Mouse (Mus musculus): ENCODE results near the gene Tmem135. TPM values are rescaled to one million over a fixed set of nuclear protein-coding genes. Genes with fewer than 3 reads are reported as not detected.

The Tmem135 gene
- polyA plus RNA-seq, 2 experiments: 12.4 to 18.6 TPM

DNA sequence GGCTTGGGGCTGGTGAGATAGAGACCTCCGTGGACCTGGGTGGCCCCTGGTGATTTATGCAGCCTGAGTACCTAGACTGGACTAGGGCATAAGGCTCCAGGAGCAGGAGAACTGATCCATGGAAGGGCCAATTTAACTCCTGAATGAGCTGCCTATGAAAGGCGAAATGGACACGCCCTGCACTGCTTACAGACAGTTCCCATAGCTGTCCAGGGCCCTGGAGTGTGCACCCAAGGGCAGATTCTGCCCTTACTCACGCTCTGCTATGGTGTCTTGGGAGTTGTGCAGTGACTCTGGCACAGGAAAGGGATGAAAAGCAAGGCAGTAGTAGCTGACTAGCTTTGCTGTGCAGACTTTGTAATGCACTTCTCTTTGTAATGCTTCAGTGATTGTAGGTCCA, 6.3 kb upstream of the Tmem135 start:
- WGBS: 64% methylated on average over 4 of the region's 4 CpGs
- peaks cover 46% of the 10 kb centered on the region for H3K36me3 ChIP-seq (ENCODE audit: control insufficient read depth, insufficient read depth, low read length)
- H3K27me3 ChIP-seq (ENCODE audit: control insufficient read depth, insufficient read depth, low read length): no peaks in the 10 kb centered on the region
- no peak for DNase-seq (ENCODE audit: low spot score)
- H3K4me2 ChIP-seq (replicated peaks; ENCODE audit: low read depth, low read length, severe bottlenecking): 0 out of 2 replicates have a peak overlapping the region, but pooled peaks have one; percentile 5
- ATAC-seq (ENCODE audit: low FRiP score, low read depth): no peak
- TF ChIP-seq POLR2A (IDR thresholded peaks at IDR 0.05; ENCODE audit: borderline replicate concordance, extremely low read depth, insufficient read depth, insufficient read length): no peak
- H3K9ac ChIP-seq (ENCODE audit: low read depth, low read length, severe bottlenecking): no peak overlapping the region
- peaks cover 24% of the 10 kb centered on the region for H3K4me1 ChIP-seq (ENCODE audit: control insufficient read depth, insufficient read depth, low read length)
- H3K9me3 ChIP-seq (ENCODE audit: control insufficient read depth, low read length): no peaks in the 10 kb centered on the region
- H3K27ac ChIP-seq (replicated peaks; ENCODE audit: low read depth, low read length): no peak overlapping the region
- no peak overlapping the region for H3K4me3 ChIP-seq (replicated peaks; ENCODE audit: low read length)

DNA sequence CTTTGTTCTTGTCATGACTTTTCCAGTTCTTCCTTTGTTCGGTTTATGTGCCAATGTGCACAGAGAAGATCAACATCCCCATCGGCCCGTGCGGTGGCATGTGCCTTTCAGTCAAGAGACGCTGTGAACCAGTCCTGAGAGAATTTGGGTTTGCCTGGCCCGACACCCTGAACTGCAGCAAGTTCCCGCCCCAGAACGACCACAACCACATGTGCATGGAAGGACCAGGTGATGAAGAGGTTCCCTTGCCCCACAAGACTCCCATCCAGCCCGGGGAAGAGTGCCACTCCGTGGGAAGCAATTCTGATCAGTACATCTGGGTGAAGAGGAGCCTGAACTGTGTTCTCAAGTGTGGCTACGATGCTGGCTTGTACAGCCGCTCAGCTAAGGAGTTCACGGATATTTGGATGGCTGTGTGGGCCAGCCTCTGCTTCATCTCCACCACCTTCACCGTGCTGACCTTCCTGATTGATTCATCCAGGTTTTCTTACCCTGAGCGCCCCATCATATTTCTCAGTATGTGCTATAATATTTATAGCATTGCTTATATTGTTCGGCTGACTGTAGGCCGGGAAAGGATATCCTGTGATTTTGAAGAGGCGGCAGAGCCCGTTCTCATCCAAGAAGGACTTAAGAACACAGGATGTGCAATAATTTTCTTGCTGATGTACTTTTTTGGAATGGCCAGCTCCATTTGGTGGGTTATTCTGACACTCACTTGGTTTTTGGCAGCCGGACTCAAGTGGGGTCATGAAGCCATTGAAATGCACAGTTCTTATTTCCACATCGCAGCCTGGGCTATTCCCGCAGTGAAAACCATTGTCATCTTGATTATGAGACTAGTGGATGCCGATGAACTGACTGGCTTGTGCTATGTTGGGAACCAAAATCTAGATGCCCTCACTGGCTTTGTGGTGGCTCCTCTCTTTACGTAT, 3.3 kb upstream of the Tmem135 start:
- DNase-seq (ENCODE audit: low spot score) (no peak), ATAC-seq (ENCODE audit: low FRiP score, low read depth) (no peak)
- WGBS: 85% methylated on average over 24 of the region's 24 CpGs
- Histone ChIP-seq H3K4me2 (replicated peaks; ENCODE audit: low read depth, low read length, severe bottlenecking) (peak overlapping the region; percentile 28), H3K36me3 (ENCODE audit: control insufficient read depth, insufficient read depth, low read length) (peaks cover 40% of the 10 kb centered on the region), H3K9me3 (ENCODE audit: control insufficient read depth, low read length) (no peaks in the 10 kb centered on the region), H3K4me1 (ENCODE audit: control insufficient read depth, insufficient read depth, low read length) (peaks cover 24% of the 10 kb centered on the region), H3K9ac (ENCODE audit: low read depth, low read length, severe bottlenecking) (no peak overlapping the region), H3K27ac (replicated peaks; ENCODE audit: low read depth, low read length) (no peak overlapping the region), H3K4me3 (replicated peaks; ENCODE audit: low read length) (peak overlapping the region; percentile 72), H3K27me3 (ENCODE audit: control insufficient read depth, insufficient read depth, low read length) (no peaks in the 10 kb centered on the region)
- TF ChIP-seq POLR2A (IDR thresholded peaks at IDR 0.05; ENCODE audit: borderline replicate concordance, extremely low read depth, insufficient read depth, insufficient read length): no peak

DNA sequence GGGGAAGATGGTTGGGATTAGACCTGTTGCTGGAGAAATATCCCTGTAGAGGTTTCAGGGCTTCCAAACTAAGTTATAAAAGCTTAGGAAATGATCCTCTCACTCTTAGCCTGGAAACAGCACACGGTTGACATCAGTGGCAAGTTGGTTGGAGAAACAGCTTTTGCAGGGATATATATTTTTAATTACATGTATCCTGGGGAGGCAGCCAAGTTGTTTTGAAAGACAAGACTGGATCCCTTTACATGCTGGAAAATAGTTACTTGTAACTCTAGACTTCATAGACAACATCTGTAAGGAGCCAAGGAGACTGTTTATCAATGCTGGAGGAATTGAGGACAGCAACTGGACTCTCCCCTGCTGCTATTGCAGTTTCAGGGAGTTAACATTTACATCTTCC, 2.0 kb upstream of the Tmem135 start:
- H3K4me3 ChIP-seq (replicated peaks; ENCODE audit: low read length): peak overlapping the region; percentile 72
- no peaks in the 10 kb centered on the region for H3K27me3 ChIP-seq (ENCODE audit: control insufficient read depth, insufficient read depth, low read length)
- no peak overlapping the region for H3K9ac ChIP-seq (ENCODE audit: low read depth, low read length, severe bottlenecking)
- H3K4me1 ChIP-seq (ENCODE audit: control insufficient read depth, insufficient read depth, low read length): peaks cover 24% of the 10 kb centered on the region
- H3K9me3 ChIP-seq (ENCODE audit: control insufficient read depth, low read length): no peaks in the 10 kb centered on the region
- peak overlapping the region; percentile 44 for H3K4me2 ChIP-seq (replicated peaks; ENCODE audit: low read depth, low read length, severe bottlenecking)
- ATAC-seq (ENCODE audit: low FRiP score, low read depth) (no peak), DNase-seq (ENCODE audit: low spot score) (peak; percentile 49)
- TF ChIP-seq POLR2A (IDR thresholded peaks at IDR 0.05; ENCODE audit: borderline replicate concordance, extremely low read depth, insufficient read depth, insufficient read length): no peak
- H3K27ac ChIP-seq (replicated peaks; ENCODE audit: low read depth, low read length): no peak overlapping the region
- H3K36me3 ChIP-seq (ENCODE audit: control insufficient read depth, insufficient read depth, low read length): peaks cover 28% of the 10 kb centered on the region
- WGBS: 7% methylated on average over 1 of the region's 1 CpGs

DNA sequence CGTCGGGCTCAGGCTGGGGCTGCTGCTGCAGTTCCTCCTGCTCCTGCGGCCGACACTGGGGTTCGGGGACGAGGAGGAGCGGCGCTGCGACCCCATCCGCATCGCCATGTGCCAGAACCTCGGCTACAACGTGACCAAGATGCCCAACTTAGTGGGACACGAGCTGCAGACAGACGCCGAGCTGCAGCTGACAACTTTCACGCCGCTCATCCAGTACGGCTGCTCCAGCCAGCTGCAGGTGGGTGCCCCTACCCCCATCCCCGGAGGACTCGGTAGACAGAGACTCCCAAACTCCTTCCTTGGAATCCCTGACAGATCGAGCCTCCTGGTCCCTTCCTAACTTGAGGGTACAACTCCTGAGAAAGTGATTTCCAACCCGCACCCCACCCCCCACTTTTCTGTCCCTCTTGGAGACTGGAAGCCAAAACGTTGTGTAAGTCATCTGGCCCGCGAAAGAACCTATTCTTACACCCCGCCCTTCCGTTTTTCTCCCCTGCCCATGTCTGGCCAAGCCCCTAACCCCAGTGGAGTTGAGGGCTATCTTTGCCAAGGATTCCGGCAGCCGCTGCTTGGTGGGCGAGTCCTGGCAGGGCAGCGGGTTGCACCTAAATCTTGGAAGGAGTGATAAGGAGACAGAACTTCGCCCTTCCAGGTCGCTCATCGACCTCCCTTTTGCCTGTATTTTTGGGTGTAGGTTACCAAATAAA, 865 bp upstream of the Tmem135 start:
- H3K27ac ChIP-seq (replicated peaks; ENCODE audit: low read depth, low read length): peak overlapping the region; percentile 69
- WGBS: under 1% methylated on average over 35 of the region's 35 CpGs
- H3K4me2 ChIP-seq (replicated peaks; ENCODE audit: low read depth, low read length, severe bottlenecking): peak overlapping the region; percentile 89
- H3K4me3 ChIP-seq (replicated peaks; ENCODE audit: low read length): peak overlapping the region; percentile 72
- peaks cover 19% of the 10 kb centered on the region for H3K36me3 ChIP-seq (ENCODE audit: control insufficient read depth, insufficient read depth, low read length)
- TF ChIP-seq POLR2A (IDR thresholded peaks at IDR 0.05; ENCODE audit: borderline replicate concordance, extremely low read depth, insufficient read depth, insufficient read length): no peak
- H3K4me1 ChIP-seq (ENCODE audit: control insufficient read depth, insufficient read depth, low read length): peaks cover 17% of the 10 kb centered on the region
- H3K9ac ChIP-seq (ENCODE audit: low read depth, low read length, severe bottlenecking): peak overlapping the region; percentile 86
- no peak for DNase-seq (ENCODE audit: low spot score)
- no peaks in the 10 kb centered on the region for H3K27me3 ChIP-seq (ENCODE audit: control insufficient read depth, insufficient read depth, low read length)
- no peak for ATAC-seq (ENCODE audit: low FRiP score, low read depth)
- no peaks in the 10 kb centered on the region for H3K9me3 ChIP-seq (ENCODE audit: control insufficient read depth, low read length)
